Mouse (Mus musculus) lung, adult 2 months (tissue): ENCODE results near the gene Taf5.

ENCODE experiments used
- CTCF ChIP-seq: fragments of 200-500 bp; IDR thresholded peaks from 2 replicates; pipeline ENCODE4 v1.5.1; 2011; ENCODE audit warnings: mild to moderate bottlenecking, low read length, control low read depth; ENCODE audit not compliant: insufficient read depth
- POLR2A ChIP-seq: fragments of 200-500 bp; IDR thresholded peaks from 2 replicates; pipeline ENCODE4 v1.6.1; 2011; ENCODE audit warnings: low read depth, mild to moderate bottlenecking, control low read depth, low read length, borderline replicate concordance; ENCODE audit errors: extremely low read depth

GRCm38 (mm10) chr19:47022709-47023108, 44.8 kb upstream of the Taf5 start:
- TF ChIP-seq CTCF = no peak
- no peak for TF ChIP-seq POLR2A
